Comparison of ENCODE assay signal across 8 mouse cellular contexts in the genomic region with DNA sequence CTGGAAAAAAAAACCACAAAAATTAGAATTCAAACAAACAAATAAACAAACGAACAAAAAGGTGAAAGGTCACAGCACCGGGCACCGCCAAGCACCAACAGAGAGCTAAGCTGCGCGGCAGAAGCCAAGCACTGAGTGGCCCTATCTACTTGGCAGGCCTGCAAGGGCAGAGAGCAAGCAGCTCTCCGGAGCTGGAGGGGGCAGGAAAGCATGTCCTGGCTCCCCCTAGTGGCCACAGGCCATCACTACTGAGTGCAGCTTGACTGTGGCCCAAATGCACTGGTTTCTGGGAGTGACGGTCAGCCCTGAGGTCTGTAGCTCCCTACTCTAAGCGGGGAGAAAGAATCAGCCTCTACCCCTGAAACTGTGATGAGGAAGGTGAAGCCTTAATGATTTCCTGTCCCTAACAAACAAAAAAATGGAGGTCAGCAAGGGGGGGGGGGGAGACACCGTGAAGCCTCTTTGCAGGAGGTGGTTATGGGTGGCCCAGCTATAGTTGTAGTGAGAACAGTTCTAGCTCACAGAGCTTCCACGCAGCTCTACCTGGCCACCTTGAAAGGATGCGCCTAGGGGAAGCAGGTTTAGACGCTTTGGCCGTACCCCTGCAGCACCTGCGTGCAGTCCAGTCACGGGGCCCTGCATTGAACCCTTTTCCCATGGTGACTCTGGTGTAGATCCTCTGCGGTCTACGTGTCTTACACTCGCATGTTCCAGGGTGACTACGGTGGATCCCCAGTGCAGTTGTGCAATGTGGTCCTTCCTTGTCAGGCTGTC.
A peak's percentile ranks its signal among the peaks of the same experiment; 100 is the strongest.
DNase-seq lines count a peak whose midpoint lies in the region; ATAC-seq and TF ChIP-seq lines count a peak whose summit lies in the region.

No protein-coding gene starts in this region.

- no peak overlapping the region for H3K4me3 ChIP-seq in ES-Bruce4 (ENCODE audit: low read depth, low read length)
- H3K4me3 ChIP-seq in forebrain, embryonic 15.5 days: no peak overlapping the region
- H3K4me3 ChIP-seq in neural tube, embryonic 15.5 days (replicated peaks): no peak overlapping the region

- WGBS in forebrain, embryonic 15.5 days: 58% methylated on average over 19 of the region's 19 CpGs
- WGBS in neural tube, embryonic 15.5 days: 56% methylated on average over 19 of the region's 19 CpGs

- no peak overlapping the region for H3K4me2 ChIP-seq in forebrain, embryonic 15.5 days (replicated peaks)
- no peak overlapping the region for H3K4me2 ChIP-seq in neural tube, embryonic 15.5 days

- no peak overlapping the region for H3K9ac ChIP-seq in ES-Bruce4 (ENCODE audit: low read depth, poor library complexity, severe bottlenecking)
- no peak overlapping the region for H3K9ac ChIP-seq in forebrain, embryonic 15.5 days (replicated peaks)
- no peak overlapping the region for H3K9ac ChIP-seq in neural tube, embryonic 15.5 days (replicated peaks)

- peak; percentile 98 for TF ChIP-seq CTCF in ES-Bruce4 (IDR thresholded peaks at IDR 0.05; ENCODE audit: low read depth, low read length)

- intact Hi-C loops in heart, postnatal 14 days (cut with DNase I): loop anchor here (1.0 kb wide), 2 partner anchors 102 to 106 kb away; no protein-coding TSS in a partner anchor

- peaks cover 5% of the 10 kb centered on the region for H3K4me1 ChIP-seq in ES-Bruce4 (ENCODE audit: control insufficient read depth, insufficient read depth, low read length)
- peaks cover 33% of the 10 kb centered on the region for H3K4me1 ChIP-seq in forebrain, embryonic 15.5 days
- H3K4me1 ChIP-seq in neural tube, embryonic 15.5 days: no peaks in the 10 kb centered on the region

- no peaks in the 10 kb centered on the region for H3K27me3 ChIP-seq in ES-Bruce4 (ENCODE audit: control insufficient read depth, insufficient read depth, low read length, poor library complexity, severe bottlenecking)
- no peaks in the 10 kb centered on the region for H3K27me3 ChIP-seq in forebrain, embryonic 15.5 days
- no peaks in the 10 kb centered on the region for H3K27me3 ChIP-seq in neural tube, embryonic 15.5 days (replicated peaks)

- no peaks in the 10 kb centered on the region for H3K36me3 ChIP-seq in ES-Bruce4 (ENCODE audit: control insufficient read depth, insufficient read depth, low read length, poor library complexity, severe bottlenecking)
- peaks cover 22% of the 10 kb centered on the region; the same call in 1 of the 2 replicates for H3K36me3 ChIP-seq in forebrain, embryonic 15.5 days
- peaks cover 47% of the 10 kb centered on the region for H3K36me3 ChIP-seq in neural tube, embryonic 15.5 days

- DNase-seq in cerebellum, adult 11-12 months: peak; percentile 96
- peak; percentile 93 to 96 for DNase-seq in heart, postnatal 14 days
- peak; percentile 92 for DNase-seq in layer of hippocampus, adult 11-12 months (ENCODE audit: low spot score)
- peak; percentile 89 to 92 for DNase-seq in lung, adult 18-20 months
- DNase-seq in testis, postnatal 10 days (ENCODE audit: low spot score): peak; percentile 93

- peak; percentile 79 for ATAC-seq in forebrain, embryonic 15.5 days (replicated peaks)
- peak; percentile 87 for ATAC-seq in neural tube, embryonic 15.5 days (ENCODE audit: low FRiP score)

- no peak for TF ChIP-seq POLR2A in ES-Bruce4 (IDR thresholded peaks at IDR 0.05; ENCODE audit: insufficient read depth, low read length)

- H3K9me3 ChIP-seq in ES-Bruce4 (replicated peaks; ENCODE audit: control insufficient read depth, insufficient read depth, low read length, poor library complexity, severe bottlenecking): no peaks in the 10 kb centered on the region
- H3K9me3 ChIP-seq in forebrain, embryonic 15.5 days: no peaks in the 10 kb centered on the region
- H3K9me3 ChIP-seq in neural tube, embryonic 15.5 days (replicated peaks): no peaks in the 10 kb centered on the region

- peak; percentile 24; the same call in 1 of the 2 replicates for TF ChIP-seq EP300 in ES-Bruce4 (IDR thresholded peaks at IDR 0.05; ENCODE audit: insufficient read depth, low read depth, low read length)

- H3K27ac ChIP-seq in ES-Bruce4 (ENCODE audit: insufficient read depth, low read length): 0 out of 2 replicates have a peak overlapping the region, but pooled peaks have one; percentile 8
- H3K27ac ChIP-seq in forebrain, embryonic 15.5 days (replicated peaks): 0 out of 2 replicates have a peak overlapping the region, but pooled peaks have one; percentile 86
- H3K27ac ChIP-seq in neural tube, embryonic 15.5 days (replicated peaks): no peak overlapping the region
